Mouse (Mus musculus): ENCODE measurements around the gene Hoxd3. TPM values are rescaled to one million over a fixed set of nuclear protein-coding genes. Genes with fewer than 3 reads are reported as not detected.

Hoxd3 gene
- polyA plus RNA-seq, 1 experiment = 5.7 TPM

DNA sequence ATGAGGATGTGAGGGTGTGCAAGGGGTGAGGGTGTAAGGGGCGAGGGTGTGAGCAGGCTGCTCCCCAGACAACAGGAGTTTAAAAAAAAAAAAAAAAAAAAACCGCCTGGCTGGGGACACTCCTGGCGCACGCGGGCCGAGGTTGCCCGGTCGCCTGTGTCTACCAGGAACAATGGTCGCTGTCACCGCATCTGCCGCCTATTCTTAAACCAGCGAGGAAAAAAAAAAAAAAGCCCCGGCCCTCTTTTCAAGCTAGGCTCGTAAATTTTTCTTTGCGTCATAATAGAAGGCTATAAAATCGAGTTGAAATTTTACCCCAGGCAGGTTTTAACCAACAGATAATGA lies 21.6 kb downstream of the Hoxd3 start:
- Histone ChIP-seq H3K4me1 (ENCODE audit: control insufficient read depth, insufficient read depth, low read length) (no peaks in the 10 kb centered on the region), H3K4me3 (replicated peaks; ENCODE audit: insufficient read depth, low read depth, low read length) (no peak overlapping the region), H3K27me3 (ENCODE audit: control insufficient read depth, insufficient read depth, low read length) (peaks cover 15% of the 10 kb centered on the region; the same call in 1 of the 2 replicates), H3K27ac (ENCODE audit: insufficient read depth, low read length) (no peak overlapping the region)
- no peak for DNase-seq
- no peak for TF ChIP-seq POLR2A (IDR thresholded peaks at IDR 0.05; ENCODE audit: borderline replicate concordance, insufficient read depth, low read length)
- TF ChIP-seq CTCF (IDR thresholded peaks at IDR 0.05; ENCODE audit: borderline replicate concordance, insufficient read depth, low read depth, low read length) = no peak
- 2% methylated on average over 16 of the region's 16 CpGs for WGBS

DNA sequence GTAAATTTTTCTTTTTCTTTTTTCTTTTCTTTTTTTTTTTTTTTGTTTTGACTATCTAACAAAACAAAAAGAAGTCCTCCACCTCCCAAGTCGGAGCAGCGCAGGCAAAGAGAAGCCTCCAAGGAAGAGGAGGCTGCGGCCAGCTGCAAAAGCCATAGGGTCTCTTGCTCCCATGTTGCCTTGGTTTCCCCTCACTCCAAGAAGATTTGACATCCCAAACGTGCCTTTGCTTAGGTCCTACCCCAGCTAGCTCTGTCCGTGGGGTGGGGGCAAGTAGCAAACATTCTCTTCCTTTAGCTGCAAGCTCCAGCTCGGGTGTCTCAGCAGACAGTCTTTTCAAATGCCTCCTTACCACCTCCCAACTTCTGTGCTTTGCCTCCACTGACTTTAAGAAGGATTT lies 22.0 kb downstream of the Hoxd3 start:
- Histone ChIP-seq H3K4me3 (replicated peaks; ENCODE audit: insufficient read depth, low read depth, low read length) (no peak overlapping the region), H3K27ac (ENCODE audit: insufficient read depth, low read length) (no peak overlapping the region), H3K27me3 (ENCODE audit: control insufficient read depth, insufficient read depth, low read length) (peaks cover 15% of the 10 kb centered on the region; the same call in 1 of the 2 replicates), H3K4me1 (ENCODE audit: control insufficient read depth, insufficient read depth, low read length) (no peaks in the 10 kb centered on the region)
- TF ChIP-seq CTCF (IDR thresholded peaks at IDR 0.05; ENCODE audit: borderline replicate concordance, insufficient read depth, low read depth, low read length) (no peak), POLR2A (IDR thresholded peaks at IDR 0.05; ENCODE audit: borderline replicate concordance, insufficient read depth, low read length) (no peak)
- no peak for DNase-seq
- WGBS = 1% methylated on average over 6 of the region's 6 CpGs

DNA sequence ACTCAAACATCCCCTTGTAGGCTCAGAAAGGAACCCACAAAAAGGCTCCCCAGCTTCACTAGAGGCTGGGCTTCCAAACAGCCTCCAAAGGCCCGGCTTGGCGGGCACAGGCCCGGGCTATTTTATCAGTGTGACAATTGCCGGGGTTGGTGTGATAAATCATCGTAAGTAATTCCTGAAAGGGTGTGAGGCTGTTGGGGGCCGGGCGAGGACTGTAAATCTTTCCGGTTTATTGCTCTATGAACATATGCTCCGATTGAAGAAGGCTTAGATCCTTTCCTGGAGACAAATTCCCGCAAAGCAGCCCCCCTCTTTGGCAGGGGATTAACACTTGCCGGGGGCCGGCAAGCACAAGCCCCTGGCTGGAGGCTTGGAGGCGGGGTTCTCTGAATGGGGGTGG lies 22.7 kb downstream of the Hoxd3 start:
- Histone ChIP-seq H3K4me1 (ENCODE audit: control insufficient read depth, insufficient read depth, low read length) (no peaks in the 10 kb centered on the region), H3K4me3 (replicated peaks; ENCODE audit: insufficient read depth, low read depth, low read length) (no peak overlapping the region), H3K27me3 (ENCODE audit: control insufficient read depth, insufficient read depth, low read length) (peaks cover 18% of the 10 kb centered on the region; the same call in 1 of the 2 replicates), H3K27ac (ENCODE audit: insufficient read depth, low read length) (no peak overlapping the region)
- no peak for DNase-seq
- 4% methylated on average over 13 of the region's 13 CpGs for WGBS
- TF ChIP-seq CTCF (IDR thresholded peaks at IDR 0.05; ENCODE audit: borderline replicate concordance, insufficient read depth, low read depth, low read length) = no peak
- TF ChIP-seq POLR2A (IDR thresholded peaks at IDR 0.05; ENCODE audit: borderline replicate concordance, insufficient read depth, low read length) = no peak

DNA sequence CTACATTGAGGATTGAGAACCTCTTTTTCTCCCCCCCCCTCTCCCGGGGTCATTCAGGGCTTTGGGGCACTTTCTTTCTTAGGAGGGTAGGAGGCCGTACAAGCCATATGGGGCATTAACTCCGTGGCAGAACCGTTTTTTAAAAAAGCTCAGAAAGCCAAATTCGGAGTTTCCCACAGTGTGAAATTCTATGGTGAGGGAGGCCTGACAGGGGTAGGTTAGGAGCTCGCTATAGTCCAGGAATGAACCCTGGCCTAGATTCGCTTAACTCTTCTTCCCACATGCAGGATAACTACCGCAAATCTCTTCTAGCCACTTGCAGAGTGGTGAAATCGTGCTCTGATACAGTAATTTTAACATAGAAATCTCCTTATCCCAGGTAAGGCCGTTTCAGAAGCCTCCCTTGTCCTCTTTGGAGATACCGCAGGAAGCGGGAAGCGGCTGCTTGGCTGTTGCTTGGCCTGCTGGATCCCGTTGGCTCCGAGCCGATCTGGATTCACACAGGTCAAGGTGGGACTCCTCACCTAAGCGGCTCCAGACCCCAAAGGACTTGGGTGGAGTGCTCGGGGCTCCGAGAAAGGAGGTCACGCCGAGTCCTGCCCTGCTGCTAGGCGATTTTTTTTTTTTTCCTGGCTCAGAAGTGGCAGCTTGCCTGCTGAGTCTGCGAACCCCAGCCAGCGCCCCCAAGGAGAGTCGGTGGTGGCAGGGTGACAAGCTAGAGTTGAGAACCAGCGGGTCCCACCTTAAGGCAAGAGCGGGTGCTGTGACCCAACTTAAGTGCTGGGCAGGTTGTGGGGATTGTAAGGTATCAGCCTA lies 23.5 kb downstream of the Hoxd3 start:
- TF ChIP-seq CTCF (IDR thresholded peaks at IDR 0.05; ENCODE audit: borderline replicate concordance, insufficient read depth, low read depth, low read length) = no peak
- TF ChIP-seq POLR2A (IDR thresholded peaks at IDR 0.05; ENCODE audit: borderline replicate concordance, insufficient read depth, low read length) = no peak
- 2% methylated on average over 27 of the region's 27 CpGs for WGBS
- peaks cover 18% of the 10 kb centered on the region; the same call in 1 of the 2 replicates for H3K27me3 ChIP-seq (ENCODE audit: control insufficient read depth, insufficient read depth, low read length)
- H3K27ac ChIP-seq (ENCODE audit: insufficient read depth, low read length) = no peak overlapping the region
- no peak for DNase-seq
- H3K4me3 ChIP-seq (replicated peaks; ENCODE audit: insufficient read depth, low read depth, low read length) = no peak overlapping the region
- H3K4me1 ChIP-seq (ENCODE audit: control insufficient read depth, insufficient read depth, low read length) = no peaks in the 10 kb centered on the region

DNA sequence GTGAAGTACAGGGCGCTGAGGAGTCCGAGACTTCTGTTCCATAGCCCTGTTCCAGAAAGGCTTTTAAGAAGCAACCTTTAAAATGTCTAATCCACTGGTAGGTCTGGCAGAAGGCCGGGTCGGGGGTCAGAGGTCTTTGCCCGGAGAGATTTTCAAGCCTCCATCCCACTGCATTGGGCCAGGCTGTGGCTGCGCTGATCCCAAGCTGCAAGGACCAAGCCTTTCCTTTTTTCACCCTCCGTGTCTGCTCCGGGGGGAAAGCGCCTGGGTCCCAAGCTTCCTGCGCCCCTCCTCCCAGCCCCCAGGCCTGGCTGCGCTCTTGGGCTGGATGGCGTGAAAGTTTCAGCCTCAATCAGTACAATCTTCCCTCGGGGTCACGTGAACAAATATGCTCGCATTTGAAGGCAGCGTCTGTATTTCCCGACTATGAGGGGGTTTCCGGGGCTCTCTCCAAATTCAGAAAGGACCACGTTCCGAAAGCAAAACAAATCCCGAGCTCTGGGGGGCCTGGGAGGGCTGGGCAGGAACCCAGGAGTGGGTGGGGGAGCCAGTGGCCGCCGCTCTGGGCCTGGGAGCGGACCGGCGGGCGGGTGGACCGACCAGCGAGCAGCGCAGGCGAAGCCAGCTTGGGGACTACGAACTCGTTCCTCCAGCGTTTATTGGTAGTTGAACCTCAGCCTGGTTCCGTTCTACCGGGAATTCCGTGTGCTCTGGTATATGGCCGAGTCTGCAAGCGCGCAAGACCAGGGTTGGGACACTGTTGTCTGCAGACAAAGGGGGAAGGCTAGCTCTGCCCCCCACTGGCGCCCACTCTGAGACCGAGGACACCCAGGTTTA lies 24.3 kb downstream of the Hoxd3 start:
- Histone ChIP-seq H3K27ac (ENCODE audit: insufficient read depth, low read length) (no peak overlapping the region), H3K27me3 (ENCODE audit: control insufficient read depth, insufficient read depth, low read length) (peaks cover 17% of the 10 kb centered on the region; the same call in 1 of the 2 replicates), H3K4me3 (replicated peaks; ENCODE audit: insufficient read depth, low read depth, low read length) (no peak overlapping the region), H3K4me1 (ENCODE audit: control insufficient read depth, insufficient read depth, low read length) (no peaks in the 10 kb centered on the region)
- DNase-seq = no peak
- TF ChIP-seq CTCF (IDR thresholded peaks at IDR 0.05; ENCODE audit: borderline replicate concordance, insufficient read depth, low read depth, low read length) = no peak
- TF ChIP-seq POLR2A (IDR thresholded peaks at IDR 0.05; ENCODE audit: borderline replicate concordance, insufficient read depth, low read length) = no peak
- 1% methylated on average over 42 of the region's 42 CpGs for WGBS

DNA sequence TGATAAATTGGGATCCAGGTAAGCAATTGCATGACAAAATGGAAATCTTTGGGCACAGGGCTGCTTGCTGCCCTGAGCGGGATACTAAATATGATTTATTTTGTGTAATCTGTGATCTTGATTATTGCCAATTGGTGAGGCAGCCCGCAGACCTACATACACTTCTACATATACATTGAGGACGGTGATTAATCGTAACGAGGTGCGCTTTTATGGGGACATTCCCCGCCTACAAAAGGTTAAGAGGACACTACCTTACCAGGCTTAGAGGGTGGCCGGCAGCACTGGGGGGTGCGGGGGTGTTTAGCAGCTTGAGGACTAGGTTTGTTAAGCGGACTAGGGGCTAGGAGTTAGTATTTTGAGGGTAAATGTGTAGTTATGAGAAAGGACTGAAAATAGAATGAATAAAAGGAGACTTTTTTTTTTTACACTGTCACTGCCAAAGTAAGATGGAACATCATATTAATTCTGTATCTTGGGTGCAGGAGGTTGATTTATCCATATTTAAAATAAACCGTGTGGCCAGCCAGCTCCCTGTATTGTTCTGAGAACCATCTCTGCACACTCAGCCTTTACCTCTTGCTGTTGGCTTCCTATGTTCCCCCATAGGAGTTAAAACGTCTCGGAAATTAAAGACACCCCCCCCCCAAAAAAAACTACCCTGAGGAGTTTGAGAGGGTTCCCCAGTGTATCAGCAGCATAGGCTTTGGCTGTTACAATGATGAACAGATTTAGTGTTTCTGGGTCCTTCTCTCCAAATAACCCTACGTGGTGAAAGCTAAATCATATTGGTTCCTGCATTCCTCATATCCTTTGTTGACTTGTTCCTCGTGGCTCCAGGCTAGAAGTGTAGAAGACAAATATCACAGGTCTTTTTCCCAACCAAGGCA lies 25.2 kb downstream of the Hoxd3 start:
- TF ChIP-seq CTCF (IDR thresholded peaks at IDR 0.05; ENCODE audit: borderline replicate concordance, insufficient read depth, low read depth, low read length) = no peak
- no peak for TF ChIP-seq POLR2A (IDR thresholded peaks at IDR 0.05; ENCODE audit: borderline replicate concordance, insufficient read depth, low read length)
- no peak for DNase-seq
- 5% methylated on average over 15 of the region's 15 CpGs for WGBS
- no peak overlapping the region for H3K4me3 ChIP-seq (replicated peaks; ENCODE audit: insufficient read depth, low read depth, low read length)
- H3K27ac ChIP-seq (ENCODE audit: insufficient read depth, low read length) = no peak overlapping the region
- H3K27me3 ChIP-seq (ENCODE audit: control insufficient read depth, insufficient read depth, low read length) = peaks cover 16% of the 10 kb centered on the region; the same call in 1 of the 2 replicates
- no peaks in the 10 kb centered on the region for H3K4me1 ChIP-seq (ENCODE audit: control insufficient read depth, insufficient read depth, low read length)

DNA sequence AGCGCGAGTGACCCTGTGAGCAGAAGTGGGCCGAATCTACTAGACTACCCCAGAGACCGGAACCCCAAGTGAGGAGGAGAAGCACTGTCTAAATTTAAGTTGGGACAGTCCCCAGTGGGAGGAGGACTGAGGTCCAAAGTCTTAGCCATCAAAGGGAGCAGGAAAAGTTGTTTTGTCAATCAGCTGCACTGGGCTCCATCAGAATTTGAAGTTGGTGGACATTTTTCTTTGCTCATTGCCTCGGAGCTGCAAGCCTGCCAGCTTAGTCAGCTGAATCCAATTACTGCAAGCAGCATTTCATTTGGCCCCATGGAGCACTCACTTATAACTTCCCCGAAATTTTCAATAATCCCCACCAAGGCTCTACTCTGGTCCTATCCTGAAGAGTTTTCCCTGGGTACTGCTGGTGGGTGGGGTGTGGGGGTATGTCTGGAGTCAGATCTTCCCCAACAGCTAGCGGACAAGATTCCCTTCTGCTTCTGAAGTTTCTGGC lies 25.9 kb downstream of the Hoxd3 start:
- H3K27ac ChIP-seq (ENCODE audit: insufficient read depth, low read length) = no peak overlapping the region
- TF ChIP-seq POLR2A (IDR thresholded peaks at IDR 0.05; ENCODE audit: borderline replicate concordance, insufficient read depth, low read length) (no peak), CTCF (IDR thresholded peaks at IDR 0.05; ENCODE audit: borderline replicate concordance, insufficient read depth, low read depth, low read length) (no peak)
- no peak for DNase-seq
- peaks cover 14% of the 10 kb centered on the region; the same call in 1 of the 2 replicates for H3K27me3 ChIP-seq (ENCODE audit: control insufficient read depth, insufficient read depth, low read length)
- H3K4me3 ChIP-seq (replicated peaks; ENCODE audit: insufficient read depth, low read depth, low read length) = no peak overlapping the region
- WGBS = 5% methylated on average over 7 of the region's 7 CpGs
- no peaks in the 10 kb centered on the region for H3K4me1 ChIP-seq (ENCODE audit: control insufficient read depth, insufficient read depth, low read length)

All from cerebellum, adult 2 months (tissue).